Mouse (Mus musculus): ENCODE measurements around the gene Maf. TPM values are rescaled to one million over a fixed set of nuclear protein-coding genes. Genes with fewer than 3 reads are reported as not detected.

Maf gene
- polyA plus RNA-seq, 1 experiment from 2014 or later, result 20.5 TPM

- no peaks in the 10 kb centered on the region for H3K36me3 ChIP-seq (ENCODE audit: control insufficient read depth, insufficient read depth, low read length)
- no peak for ATAC-seq (ENCODE audit: low read depth)
- H3K27ac ChIP-seq (ENCODE audit: low read depth, low read length), result no peak overlapping the region
- no peak overlapping the region for H3K9ac ChIP-seq (replicated peaks; ENCODE audit: low read depth, low read length)
- no peaks in the 10 kb centered on the region for H3K4me1 ChIP-seq (ENCODE audit: control insufficient read depth, insufficient read depth, low read length)
- H3K27me3 ChIP-seq (ENCODE audit: control insufficient read depth, insufficient read depth, low read length), result no peaks in the 10 kb centered on the region
- 91% methylated on average over 6 of the region's 6 CpGs for WGBS
- H3K4me3 ChIP-seq (ENCODE audit: low read depth, low read length), result no peak overlapping the region
- H3K4me2 ChIP-seq (ENCODE audit: low read depth, low read length), result no peak overlapping the region
- no peaks in the 10 kb centered on the region for H3K9me3 ChIP-seq (ENCODE audit: control insufficient read depth, low read length)
These were observed 34.4 kb upstream of the Maf start for GRCm38 (mm10) chr8:115741964-115742363.

- Histone ChIP-seq H3K4me1 (ENCODE audit: control insufficient read depth, insufficient read depth, low read length) (no peaks in the 10 kb centered on the region), H3K4me2 (ENCODE audit: low read depth, low read length) (no peak overlapping the region), H3K27ac (ENCODE audit: low read depth, low read length) (no peak overlapping the region), H3K27me3 (ENCODE audit: control insufficient read depth, insufficient read depth, low read length) (no peaks in the 10 kb centered on the region), H3K4me3 (ENCODE audit: low read depth, low read length) (no peak overlapping the region), H3K9ac (replicated peaks; ENCODE audit: low read depth, low read length) (no peak overlapping the region), H3K9me3 (ENCODE audit: control insufficient read depth, low read length) (no peaks in the 10 kb centered on the region), H3K36me3 (ENCODE audit: control insufficient read depth, insufficient read depth, low read length) (no peaks in the 10 kb centered on the region)
- 93% methylated on average over 4 of the region's 4 CpGs for WGBS
- no peak for ATAC-seq (ENCODE audit: low read depth)
These were observed 32.2 kb upstream of the Maf start for GRCm38 (mm10) chr8:115739756-115740155.

GRCm38 (mm10) chr8:115732401-115732800 lies 24.8 kb upstream of the Maf start:
- no peak overlapping the region for H3K27ac ChIP-seq (ENCODE audit: low read depth, low read length)
- H3K4me2 ChIP-seq (ENCODE audit: low read depth, low read length), result no peak overlapping the region
- H3K9ac ChIP-seq (replicated peaks; ENCODE audit: low read depth, low read length), result no peak overlapping the region
- H3K36me3 ChIP-seq (ENCODE audit: control insufficient read depth, insufficient read depth, low read length), result no peaks in the 10 kb centered on the region
- no peaks in the 10 kb centered on the region for H3K9me3 ChIP-seq (ENCODE audit: control insufficient read depth, low read length)
- WGBS, result 46% methylated on average over 6 of the region's 6 CpGs
- H3K27me3 ChIP-seq (ENCODE audit: control insufficient read depth, insufficient read depth, low read length), result no peaks in the 10 kb centered on the region
- no peaks in the 10 kb centered on the region for H3K4me1 ChIP-seq (ENCODE audit: control insufficient read depth, insufficient read depth, low read length)
- ATAC-seq (ENCODE audit: low read depth), result no peak
- no peak overlapping the region for H3K4me3 ChIP-seq (ENCODE audit: low read depth, low read length)

GRCm38 (mm10) chr8:115726807-115727206 lies 19.2 kb upstream of the Maf start:
- Histone ChIP-seq H3K9ac (replicated peaks; ENCODE audit: low read depth, low read length) (no peak overlapping the region), H3K4me2 (ENCODE audit: low read depth, low read length) (no peak overlapping the region), H3K27me3 (ENCODE audit: control insufficient read depth, insufficient read depth, low read length) (no peaks in the 10 kb centered on the region), H3K4me1 (ENCODE audit: control insufficient read depth, insufficient read depth, low read length) (no peaks in the 10 kb centered on the region), H3K27ac (ENCODE audit: low read depth, low read length) (no peak overlapping the region), H3K4me3 (ENCODE audit: low read depth, low read length) (no peak overlapping the region), H3K36me3 (ENCODE audit: control insufficient read depth, insufficient read depth, low read length) (no peaks in the 10 kb centered on the region), H3K9me3 (ENCODE audit: control insufficient read depth, low read length) (no peaks in the 10 kb centered on the region)
- ATAC-seq (ENCODE audit: low read depth), result no peak
- 89% methylated on average over 3 of the region's 3 CpGs for WGBS

GRCm38 (mm10) chr8:115726231-115726630 lies 18.6 kb upstream of the Maf start:
- ATAC-seq (ENCODE audit: low read depth), result no peak
- no peaks in the 10 kb centered on the region for H3K36me3 ChIP-seq (ENCODE audit: control insufficient read depth, insufficient read depth, low read length)
- H3K4me1 ChIP-seq (ENCODE audit: control insufficient read depth, insufficient read depth, low read length), result no peaks in the 10 kb centered on the region
- H3K9ac ChIP-seq (replicated peaks; ENCODE audit: low read depth, low read length), result no peak overlapping the region
- 86% methylated on average over 4 of the region's 4 CpGs for WGBS
- H3K27ac ChIP-seq (ENCODE audit: low read depth, low read length), result no peak overlapping the region
- no peaks in the 10 kb centered on the region for H3K27me3 ChIP-seq (ENCODE audit: control insufficient read depth, insufficient read depth, low read length)
- no peak overlapping the region for H3K4me3 ChIP-seq (ENCODE audit: low read depth, low read length)
- no peak overlapping the region for H3K4me2 ChIP-seq (ENCODE audit: low read depth, low read length)
- no peaks in the 10 kb centered on the region for H3K9me3 ChIP-seq (ENCODE audit: control insufficient read depth, low read length)

GRCm38 (mm10) chr8:115719126-115719525 lies 11.5 kb upstream of the Maf start:
- Histone ChIP-seq H3K4me3 (ENCODE audit: low read depth, low read length) (no peak overlapping the region), H3K9me3 (ENCODE audit: control insufficient read depth, low read length) (no peaks in the 10 kb centered on the region), H3K4me1 (ENCODE audit: control insufficient read depth, insufficient read depth, low read length) (no peaks in the 10 kb centered on the region), H3K27ac (ENCODE audit: low read depth, low read length) (no peak overlapping the region), H3K4me2 (ENCODE audit: low read depth, low read length) (no peak overlapping the region), H3K9ac (replicated peaks; ENCODE audit: low read depth, low read length) (no peak overlapping the region), H3K36me3 (ENCODE audit: control insufficient read depth, insufficient read depth, low read length) (no peaks in the 10 kb centered on the region), H3K27me3 (ENCODE audit: control insufficient read depth, insufficient read depth, low read length) (no peaks in the 10 kb centered on the region)
- 81% methylated on average over 7 of the region's 7 CpGs for WGBS
- no peak for ATAC-seq (ENCODE audit: low read depth)

- Histone ChIP-seq H3K9me3 (ENCODE audit: control insufficient read depth, low read length) (no peaks in the 10 kb centered on the region), H3K4me3 (ENCODE audit: low read depth, low read length) (no peak overlapping the region), H3K27ac (ENCODE audit: low read depth, low read length) (no peak overlapping the region), H3K4me1 (ENCODE audit: control insufficient read depth, insufficient read depth, low read length) (no peaks in the 10 kb centered on the region), H3K9ac (replicated peaks; ENCODE audit: low read depth, low read length) (no peak overlapping the region), H3K4me2 (ENCODE audit: low read depth, low read length) (no peak overlapping the region), H3K36me3 (ENCODE audit: control insufficient read depth, insufficient read depth, low read length) (no peaks in the 10 kb centered on the region), H3K27me3 (ENCODE audit: control insufficient read depth, insufficient read depth, low read length) (no peaks in the 10 kb centered on the region)
- WGBS, result 95% methylated on average over 6 of the region's 6 CpGs
- ATAC-seq (ENCODE audit: low read depth), result no peak
These were observed 11.0 kb upstream of the Maf start for GRCm38 (mm10) chr8:115718621-115719020.

- 75% methylated on average over 4 of the region's 4 CpGs for WGBS
- H3K4me3 ChIP-seq (ENCODE audit: low read depth, low read length), result no peak overlapping the region
- no peak overlapping the region for H3K27ac ChIP-seq (ENCODE audit: low read depth, low read length)
- no peak overlapping the region for H3K4me2 ChIP-seq (ENCODE audit: low read depth, low read length)
- no peaks in the 10 kb centered on the region for H3K27me3 ChIP-seq (ENCODE audit: control insufficient read depth, insufficient read depth, low read length)
- no peak for ATAC-seq (ENCODE audit: low read depth)
- H3K36me3 ChIP-seq (ENCODE audit: control insufficient read depth, insufficient read depth, low read length), result no peaks in the 10 kb centered on the region
- H3K9me3 ChIP-seq (ENCODE audit: control insufficient read depth, low read length), result no peaks in the 10 kb centered on the region
- H3K9ac ChIP-seq (replicated peaks; ENCODE audit: low read depth, low read length), result no peak overlapping the region
- H3K4me1 ChIP-seq (ENCODE audit: control insufficient read depth, insufficient read depth, low read length), result no peaks in the 10 kb centered on the region
These were observed 7.7 kb upstream of the Maf start for GRCm38 (mm10) chr8:115715262-115715661.

- H3K27ac ChIP-seq (ENCODE audit: low read depth, low read length), result no peak overlapping the region
- peaks cover 3% of the 10 kb centered on the region; the same call in 1 of the 2 replicates for H3K4me1 ChIP-seq (ENCODE audit: control insufficient read depth, insufficient read depth, low read length)
- no peaks in the 10 kb centered on the region for H3K27me3 ChIP-seq (ENCODE audit: control insufficient read depth, insufficient read depth, low read length)
- no peaks in the 10 kb centered on the region for H3K9me3 ChIP-seq (ENCODE audit: control insufficient read depth, low read length)
- 39% methylated on average over 11 of the region's 11 CpGs for WGBS
- H3K9ac ChIP-seq (replicated peaks; ENCODE audit: low read depth, low read length), result no peak overlapping the region
- no peak for ATAC-seq (ENCODE audit: low read depth)
- no peak overlapping the region for H3K4me3 ChIP-seq (ENCODE audit: low read depth, low read length)
- no peak overlapping the region for H3K4me2 ChIP-seq (ENCODE audit: low read depth, low read length)
- H3K36me3 ChIP-seq (ENCODE audit: control insufficient read depth, insufficient read depth, low read length), result no peaks in the 10 kb centered on the region
These were observed 3.5 kb upstream of the Maf start for GRCm38 (mm10) chr8:115711106-115711505.

- 67% methylated on average over 8 of the region's 8 CpGs for WGBS
- Histone ChIP-seq H3K27me3 (ENCODE audit: control insufficient read depth, insufficient read depth, low read length) (no peaks in the 10 kb centered on the region), H3K4me3 (ENCODE audit: low read depth, low read length) (no peak overlapping the region), H3K9me3 (ENCODE audit: control insufficient read depth, low read length) (no peaks in the 10 kb centered on the region), H3K36me3 (ENCODE audit: control insufficient read depth, insufficient read depth, low read length) (no peaks in the 10 kb centered on the region), H3K4me2 (ENCODE audit: low read depth, low read length) (no peak overlapping the region), H3K4me1 (ENCODE audit: control insufficient read depth, insufficient read depth, low read length) (peaks cover 3% of the 10 kb centered on the region; the same call in 1 of the 2 replicates), H3K9ac (replicated peaks; ENCODE audit: low read depth, low read length) (no peak overlapping the region), H3K27ac (ENCODE audit: low read depth, low read length) (no peak overlapping the region)
- no peak for ATAC-seq (ENCODE audit: low read depth)
These were observed 2.3 kb upstream of the Maf start for GRCm38 (mm10) chr8:115709931-115710330.

All from neural tube, embryonic 14.5 days (tissue).